Mouse (Mus musculus) heart, adult 11 months (tissue): ENCODE measurements around the gene Hyal1.
"Not testable (repeated sequence)": the region's sequence is repeated elsewhere in the genome, so short reads cannot be mapped to it uniquely, and the experiment has no call there.

Experiments
- DNase-seq: peaks from one replicate; pipeline ENCODE4 v3.0.0; 2022

The Hyal1 gene

GRCm38 (mm10) chr9:107573774-107574173 is 3.0 kb upstream of the Hyal1 start:
- DNase-seq = not testable (repeated sequence)

GRCm38 (mm10) chr9:107575579-107576356 is 959 bp upstream of the Hyal1 start:
- no peak for DNase-seq

GRCm38 (mm10) chr9:107577871-107578270 is 1.1 kb downstream of the Hyal1 start:
- DNase-seq = no peak

GRCm38 (mm10) chr9:107578587-107578986 is 1.9 kb downstream of the Hyal1 start, which contains the start of gene Naa80:
Gene Naa80, plus strand, starts transcription at chr9:107578887.
- DNase-seq = no peak

GRCm38 (mm10) chr9:107579023-107579900 is 2.5 kb downstream of the Hyal1 start:
- peak; percentile 95 for DNase-seq

- DNase-seq = peak; percentile 99
These were observed 4.0 kb downstream of the Hyal1 start, which contains the start of gene Hyal3 for GRCm38 (mm10) chr9:107580501-107581317. Gene Hyal3, plus strand, starts transcription at chr9:107580818.

GRCm38 (mm10) chr9:107581584-107581983 is 4.9 kb downstream of the Hyal1 start:
- no peak for DNase-seq

- DNase-seq = peak; percentile 94
These were observed 5.9 kb downstream of the Hyal1 start for GRCm38 (mm10) chr9:107582509-107583062.

GRCm38 (mm10) chr9:107583174-107583573 is 6.4 kb downstream of the Hyal1 start:
- DNase-seq = peak; percentile 94

GRCm38 (mm10) chr9:107586504-107586903 is 9.8 kb downstream of the Hyal1 start:
- no peak for DNase-seq

GRCm38 (mm10) chr9:107586974-107587832 is 10.5 kb downstream of the Hyal1 start, which contains the start of gene Ifrd2:
Gene Ifrd2, plus strand, starts transcription at chr9:107587642.
- peak; percentile 100 for DNase-seq

- DNase-seq = no peak
These were observed 11.3 kb downstream of the Hyal1 start for GRCm38 (mm10) chr9:107587833-107588639.

GRCm38 (mm10) chr9:107590058-107590772 is 13.5 kb downstream of the Hyal1 start:
- DNase-seq = peak; percentile 97

GRCm38 (mm10) chr9:107590773-107591060 is 14.0 kb downstream of the Hyal1 start:
- DNase-seq = no peak

- DNase-seq = peak; percentile 98
These were observed 16.6 kb downstream of the Hyal1 start for GRCm38 (mm10) chr9:107593101-107593976.

GRCm38 (mm10) chr9:107594281-107595062 is 17.7 kb downstream of the Hyal1 start:
- DNase-seq = no peak

GRCm38 (mm10) chr9:107596619-107597569 is 20.2 kb downstream of the Hyal1 start:
- peak; percentile 98 for DNase-seq
